Mouse (Mus musculus) liver, adult 2 months (tissue): Measurements from ENCODE around the gene Serpinf2. TPM values are rescaled to one million over a fixed set of nuclear protein-coding genes. Genes with fewer than 3 reads are reported as not detected.
A peak's percentile ranks its signal among the peaks of the same experiment; 100 is the strongest.

ENCODE experiments used
- DNase-seq: peaks from one replicate; pipeline ENCODE4 v3.0.0-alpha.2; 2011; ENCODE audit warnings: low read depth, low spot score; ENCODE audit errors: extremely low read depth
- H3K27ac ChIP-seq: fragments of 200-500 bp; replicated peaks from 2 replicates; pipeline ENCODE4 v1.5.1; 2012; ENCODE audit warnings: low read depth, mild to moderate bottlenecking, control low read depth, inconsistent platforms, low read length; ENCODE audit not compliant: insufficient read depth
- H3K27me3 ChIP-seq: fragments of 200-500 bp; 2 replicates; pipeline ENCODE4 v1.6.1; 2012; ENCODE audit warnings: mild to moderate bottlenecking, moderate library complexity, low read length, inconsistent platforms; ENCODE audit not compliant: control insufficient read depth, insufficient read depth
- H3K36me3 ChIP-seq: fragments of 200-500 bp; 2 replicates; pipeline ENCODE4 v1.6.1; 2012; ENCODE audit warnings: low read length, inconsistent platforms; ENCODE audit not compliant: control insufficient read depth, insufficient read depth
- H3K4me1 ChIP-seq: fragments of 200-500 bp; 2 replicates; pipeline ENCODE4 v1.6.1; 2011; ENCODE audit warnings: low read length; ENCODE audit not compliant: control insufficient read depth, insufficient read depth
- H3K4me3 ChIP-seq: fragments of 200-500 bp; 2 replicates; pipeline ENCODE4 v1.5.1; 2011; ENCODE audit warnings: low read depth, mild to moderate bottlenecking, control low read depth, low read length, moderate library complexity; ENCODE audit not compliant: insufficient read depth
- H3K79me2 ChIP-seq: fragments of 200-500 bp; 2 replicates; pipeline ENCODE4 v1.6.1; 2012; ENCODE audit warnings: inconsistent platforms, mild to moderate bottlenecking, low read length, moderate library complexity; ENCODE audit not compliant: control insufficient read depth, insufficient read depth
- H3K9ac ChIP-seq: fragments of 200-500 bp; 2 replicates; pipeline ENCODE4 v1.6.1; 2012; ENCODE audit warnings: low read depth, mild to moderate bottlenecking, control low read depth, inconsistent platforms, low read length
- CTCF ChIP-seq: fragments of 200-500 bp; IDR thresholded peaks from 2 replicates; pipeline ENCODE4 v1.5.1; 2011; ENCODE audit warnings: low read depth, low read length, control low read depth
- POLR2A ChIP-seq: fragments of 200-500 bp; IDR thresholded peaks from 2 replicates; pipeline ENCODE4 v1.6.1; 2011; ENCODE audit warnings: low read length, control low read depth; ENCODE audit not compliant: insufficient read depth; ENCODE audit errors: extremely low read depth
- WGBS: fragments of 180-500 bp; shearing (Covaris S2); methylation state at CpG from one replicate; pipeline ENCODE4 v1.1.7; 2018; 5-methylcytosine and 5-hydroxymethylcytosine counted together
- polyA plus RNA-seq: library from polyadenylated mRNA; depleted of rRNA; stranded (reverse); fragments of >200 nt; gene quantifications from 2 replicates; pipeline ENCODE4 v1.2.3, GENCODE M21; 2012
- total RNA-seq: library from RNA; depleted of rRNA; stranded (reverse); fragments of >200 nt; gene quantifications from 2 replicates; pipeline ENCODE4 v1.2.3, GENCODE M21; 2014

The Serpinf2 gene
- total and polyA plus RNA-seq, 2 experiments = 687 to 1,654 TPM

GRCm38 (mm10) chr11:75465051-75465450 is 25.7 kb upstream of the Serpinf2 start:
- H3K36me3 ChIP-seq = peaks cover 25% of the 10 kb centered on the region
- H3K9ac ChIP-seq = 0 out of 2 replicates have a peak overlapping the region, but pooled peaks have one; percentile 1
- TF ChIP-seq POLR2A (no peak), CTCF (no peak)
- peak overlapping the region; percentile 29 for H3K27ac ChIP-seq
- WGBS = 68% methylated on average over 6 of the region's 6 CpGs
- H3K4me1 ChIP-seq = peaks cover 30% of the 10 kb centered on the region
- H3K27me3 ChIP-seq = no peaks in the 10 kb centered on the region
- H3K4me3 ChIP-seq = no peak overlapping the region
- peaks cover 4% of the 10 kb centered on the region; the same call in 1 of the 2 replicates for H3K79me2 ChIP-seq
- DNase-seq = no peak

GRCm38 (mm10) chr11:75464417-75464816 is 25.0 kb upstream of the Serpinf2 start:
- TF ChIP-seq POLR2A = no peak
- TF ChIP-seq CTCF = no peak
- WGBS = 46% methylated on average over 6 of the region's 6 CpGs
- peak overlapping the region; percentile 29 for H3K27ac ChIP-seq

GRCm38 (mm10) chr11:75463624-75464023 is 24.2 kb upstream of the Serpinf2 start:
- Histone ChIP-seq H3K27me3 (no peaks in the 10 kb centered on the region), H3K4me1 (peaks cover 34% of the 10 kb centered on the region), H3K9ac (peak overlapping the region; percentile 73), H3K36me3 (peaks cover 25% of the 10 kb centered on the region), H3K4me3 (peak overlapping the region; percentile 91), H3K79me2 (peaks cover 4% of the 10 kb centered on the region; the same call in 1 of the 2 replicates), H3K27ac (peak overlapping the region; percentile 97)
- TF ChIP-seq POLR2A = no peak
- TF ChIP-seq CTCF = no peak
- WGBS = 15% methylated on average over 4 of the region's 4 CpGs
- DNase-seq = peak; percentile 37

More at GRCm38 (mm10) chr11:75464417-75464816, 25.0 kb upstream of the Serpinf2 start:
- Histone ChIP-seq H3K79me2 (peaks cover 4% of the 10 kb centered on the region; the same call in 1 of the 2 replicates), H3K27me3 (no peaks in the 10 kb centered on the region), H3K4me3 (no peak overlapping the region), H3K4me1 (peaks cover 33% of the 10 kb centered on the region), H3K36me3 (peaks cover 25% of the 10 kb centered on the region), H3K9ac (no peak overlapping the region)
- no peak for DNase-seq

- H3K27me3 ChIP-seq = no peaks in the 10 kb centered on the region
- H3K4me1 ChIP-seq = peaks cover 35% of the 10 kb centered on the region
- H3K9ac ChIP-seq = peak overlapping the region; percentile 87
- H3K36me3 ChIP-seq = peaks cover 25% of the 10 kb centered on the region
- WGBS = under 1% methylated on average over 9 of the region's 9 CpGs
- peak overlapping the region; percentile 97 for H3K27ac ChIP-seq
- TF ChIP-seq POLR2A (peak; percentile 34; the same call in 1 of the 2 replicates), CTCF (no peak)
- DNase-seq = peak; percentile 91
- H3K4me3 ChIP-seq = peak overlapping the region; percentile 91
- H3K79me2 ChIP-seq = peaks cover 4% of the 10 kb centered on the region; the same call in 1 of the 2 replicates
These were observed 23.5 kb upstream of the Serpinf2 start for GRCm38 (mm10) chr11:75462865-75463336.

- Histone ChIP-seq H3K27me3 (no peaks in the 10 kb centered on the region), H3K36me3 (peaks cover 25% of the 10 kb centered on the region), H3K9ac (peak overlapping the region; percentile 87), H3K27ac (peak overlapping the region; percentile 97), H3K79me2 (peaks cover 4% of the 10 kb centered on the region; the same call in 1 of the 2 replicates), H3K4me1 (peaks cover 36% of the 10 kb centered on the region), H3K4me3 (peak overlapping the region; percentile 91)
- 1% methylated on average over 15 of the region's 16 CpGs for WGBS
- DNase-seq = peak; percentile 99
- TF ChIP-seq CTCF (no peak), POLR2A (no peak)
These were observed 22.9 kb upstream of the Serpinf2 start for GRCm38 (mm10) chr11:75462253-75462783.

- WGBS = under 1% methylated on average over 29 of the region's 30 CpGs
- no peak for TF ChIP-seq CTCF
- TF ChIP-seq POLR2A = peak; percentile 40; the same call in 1 of the 2 replicates
- H3K36me3 ChIP-seq = peaks cover 25% of the 10 kb centered on the region
- H3K27ac ChIP-seq = peak overlapping the region; percentile 97
- peaks cover 4% of the 10 kb centered on the region; the same call in 1 of the 2 replicates for H3K79me2 ChIP-seq
- no peak for DNase-seq
- no peaks in the 10 kb centered on the region for H3K27me3 ChIP-seq
- H3K4me1 ChIP-seq = peaks cover 36% of the 10 kb centered on the region
- peak overlapping the region; percentile 87 for H3K9ac ChIP-seq
- H3K4me3 ChIP-seq = peak overlapping the region; percentile 91
These were observed 22.4 kb upstream of the Serpinf2 start for GRCm38 (mm10) chr11:75461743-75462252.
